Mouse (Mus musculus): ENCODE data around the gene Kcnd3.

DNA sequence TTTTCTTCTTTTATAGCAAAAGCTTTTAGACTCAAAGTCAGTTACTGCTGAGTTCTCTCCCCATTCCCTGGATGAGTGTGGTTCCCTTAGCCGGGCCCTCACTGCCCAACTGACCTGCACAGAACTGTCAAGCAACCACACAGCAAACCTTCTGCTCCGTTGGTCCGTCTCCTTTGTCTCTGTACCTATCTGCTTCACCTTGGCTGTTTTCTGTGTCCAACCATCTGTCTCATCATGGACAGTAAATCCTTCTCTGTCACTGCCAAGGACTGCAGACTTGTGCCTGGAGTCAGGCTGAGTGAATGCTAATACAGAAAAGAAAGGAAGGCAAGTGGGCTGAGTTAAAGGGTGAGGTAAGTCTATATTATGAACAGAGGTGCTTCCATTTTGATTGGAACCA lies 217.6 kb downstream of the Kcnd3 start:
- TF ChIP-seq POLR2A (IDR thresholded peaks at IDR 0.05; ENCODE audit: low read depth, low read length) (no peak), CTCF (conservative IDR thresholded peaks at IDR 0.05; ENCODE audit: insufficient read depth, insufficient read length, low read depth, low read length) (no peak)
